Mouse (Mus musculus): ENCODE results near the gene Slc35a3. TPM values are rescaled to one million over a fixed set of nuclear protein-coding genes. Genes with fewer than 3 reads are reported as not detected.

Gene Slc35a3
- polyA plus RNA-seq, 1 experiment from 2014 or later: 11.1 TPM

GRCm38 (mm10) chr3:116718951-116719350, 6.3 kb upstream of the Slc35a3 start:
- Histone ChIP-seq H3K4me3 (no peak overlapping the region), H3K27me3 (ENCODE audit: low read depth, poor library complexity, severe bottlenecking) (peaks cover under 1% of the 10 kb centered on the region; the same call in 1 of the 2 replicates), H3K9me3 (replicated peaks) (no peaks in the 10 kb centered on the region), H3K36me3 (no peaks in the 10 kb centered on the region), H3K27ac (no peak overlapping the region), H3K4me1 (no peaks in the 10 kb centered on the region)
- WGBS: 46% methylated on average over 3 of the region's 3 CpGs
- DNase-seq (ENCODE audit: low spot score): no peak

GRCm38 (mm10) chr3:116713031-116713430, 400 bp upstream of the Slc35a3 start:
- Histone ChIP-seq H3K9me3 (replicated peaks) (no peaks in the 10 kb centered on the region), H3K27ac (no peak overlapping the region), H3K27me3 (ENCODE audit: low read depth, poor library complexity, severe bottlenecking) (peaks cover 7% of the 10 kb centered on the region; the same call in 1 of the 2 replicates), H3K4me3 (peak overlapping the region; percentile 98), H3K4me1 (peaks cover 18% of the 10 kb centered on the region), H3K36me3 (no peaks in the 10 kb centered on the region)
- WGBS: 27% methylated on average over 5 of the region's 5 CpGs
- DNase-seq (ENCODE audit: low spot score): no peak

GRCm38 (mm10) chr3:116711624-116712435, 801 bp downstream of the Slc35a3 start:
- Histone ChIP-seq H3K36me3 (no peaks in the 10 kb centered on the region), H3K27me3 (ENCODE audit: low read depth, poor library complexity, severe bottlenecking) (peaks cover 7% of the 10 kb centered on the region; the same call in 1 of the 2 replicates), H3K4me1 (peaks cover 18% of the 10 kb centered on the region), H3K27ac (peak overlapping the region; percentile 95), H3K9me3 (replicated peaks) (no peaks in the 10 kb centered on the region), H3K4me3 (peak overlapping the region; percentile 98)
- DNase-seq (ENCODE audit: low spot score): peak; percentile 82
- WGBS: under 1% methylated on average over 85 of the region's 85 CpGs

- DNase-seq (ENCODE audit: low spot score): no peak
- peaks cover 7% of the 10 kb centered on the region; the same call in 1 of the 2 replicates for H3K27me3 ChIP-seq (ENCODE audit: low read depth, poor library complexity, severe bottlenecking)
- peak overlapping the region; percentile 98 for H3K4me3 ChIP-seq
- H3K4me1 ChIP-seq: peaks cover 18% of the 10 kb centered on the region
- H3K9me3 ChIP-seq (replicated peaks): no peaks in the 10 kb centered on the region
- H3K27ac ChIP-seq: no peak overlapping the region
- WGBS: 55% methylated on average over 9 of the region's 9 CpGs
- 0 out of 2 replicates have a peak, but pooled peaks cover 4% of the 10 kb centered on the region for H3K36me3 ChIP-seq
Observed at GRCm38 (mm10) chr3:116710941-116711340, 1.7 kb downstream of the Slc35a3 start.

GRCm38 (mm10) chr3:116705637-116706204, 6.9 kb downstream of the Slc35a3 start:
- H3K4me3 ChIP-seq: no peak overlapping the region
- H3K4me1 ChIP-seq: peaks cover 4% of the 10 kb centered on the region
- H3K27ac ChIP-seq: no peak overlapping the region
- 94% methylated on average over 1 of the region's 1 CpGs for WGBS
- H3K9me3 ChIP-seq (replicated peaks): no peaks in the 10 kb centered on the region
- no peak for DNase-seq (ENCODE audit: low spot score)
- 0 out of 2 replicates have a peak, but pooled peaks cover 4% of the 10 kb centered on the region for H3K36me3 ChIP-seq
- no peaks in the 10 kb centered on the region for H3K27me3 ChIP-seq (ENCODE audit: low read depth, poor library complexity, severe bottlenecking)

- Histone ChIP-seq H3K27me3 (ENCODE audit: low read depth, poor library complexity, severe bottlenecking) (no peaks in the 10 kb centered on the region), H3K4me1 (no peaks in the 10 kb centered on the region), H3K36me3 (0 out of 2 replicates have a peak, but pooled peaks cover 4% of the 10 kb centered on the region), H3K9me3 (replicated peaks) (no peaks in the 10 kb centered on the region), H3K4me3 (no peak overlapping the region), H3K27ac (no peak overlapping the region)
- 92% methylated on average over 5 of the region's 5 CpGs for WGBS
- no peak for DNase-seq (ENCODE audit: low spot score)
Observed at GRCm38 (mm10) chr3:116703835-116704234, 8.8 kb downstream of the Slc35a3 start.

- 82% methylated on average over 1 of the region's 1 CpGs for WGBS
- no peaks in the 10 kb centered on the region for H3K27me3 ChIP-seq (ENCODE audit: low read depth, poor library complexity, severe bottlenecking)
- no peak overlapping the region for H3K4me3 ChIP-seq
Observed at GRCm38 (mm10) chr3:116702647-116703272, 9.9 kb downstream of the Slc35a3 start.

GRCm38 (mm10) chr3:116701601-116702000, 11.0 kb downstream of the Slc35a3 start:
- no peaks in the 10 kb centered on the region for H3K4me1 ChIP-seq
- 93% methylated on average over 4 of the region's 4 CpGs for WGBS
- H3K27me3 ChIP-seq (ENCODE audit: low read depth, poor library complexity, severe bottlenecking): no peaks in the 10 kb centered on the region
- H3K27ac ChIP-seq: no peak overlapping the region
- H3K9me3 ChIP-seq (replicated peaks): no peaks in the 10 kb centered on the region
- DNase-seq (ENCODE audit: low spot score): no peak
- 0 out of 2 replicates have a peak, but pooled peaks cover 3% of the 10 kb centered on the region for H3K36me3 ChIP-seq
- H3K4me3 ChIP-seq: no peak overlapping the region

More at GRCm38 (mm10) chr3:116702647-116703272, 9.9 kb downstream of the Slc35a3 start:
- no peaks in the 10 kb centered on the region for H3K9me3 ChIP-seq (replicated peaks)
- no peaks in the 10 kb centered on the region for H3K4me1 ChIP-seq
- no peak for DNase-seq (ENCODE audit: low spot score)
- H3K36me3 ChIP-seq: 0 out of 2 replicates have a peak, but pooled peaks cover 4% of the 10 kb centered on the region
- H3K27ac ChIP-seq: no peak overlapping the region

GRCm38 (mm10) chr3:116698786-116699185, 13.8 kb downstream of the Slc35a3 start:
- Histone ChIP-seq H3K4me1 (no peaks in the 10 kb centered on the region), H3K27me3 (ENCODE audit: low read depth, poor library complexity, severe bottlenecking) (no peaks in the 10 kb centered on the region), H3K4me3 (no peak overlapping the region), H3K9me3 (replicated peaks) (no peaks in the 10 kb centered on the region), H3K36me3 (peaks cover 3% of the 10 kb centered on the region; the same call in 1 of the 2 replicates), H3K27ac (no peak overlapping the region)
- WGBS: 84% methylated on average over 2 of the region's 2 CpGs
- no peak for DNase-seq (ENCODE audit: low spot score)

GRCm38 (mm10) chr3:116695666-116695985, 17.0 kb downstream of the Slc35a3 start:
- no peaks in the 10 kb centered on the region for H3K27me3 ChIP-seq (ENCODE audit: low read depth, poor library complexity, severe bottlenecking)
- H3K36me3 ChIP-seq: peaks cover 13% of the 10 kb centered on the region
- H3K4me1 ChIP-seq: no peaks in the 10 kb centered on the region
- no peaks in the 10 kb centered on the region for H3K9me3 ChIP-seq (replicated peaks)
- WGBS: 89% methylated on average over 2 of the region's 2 CpGs
- no peak for DNase-seq (ENCODE audit: low spot score)
- H3K27ac ChIP-seq: no peak overlapping the region
- H3K4me3 ChIP-seq: no peak overlapping the region

- Histone ChIP-seq H3K36me3 (peaks cover 13% of the 10 kb centered on the region), H3K27me3 (ENCODE audit: low read depth, poor library complexity, severe bottlenecking) (no peaks in the 10 kb centered on the region), H3K9me3 (replicated peaks) (no peaks in the 10 kb centered on the region), H3K4me1 (no peaks in the 10 kb centered on the region), H3K27ac (no peak overlapping the region), H3K4me3 (no peak overlapping the region)
- no peak for DNase-seq (ENCODE audit: low spot score)
- WGBS: 91% methylated on average over 8 of the region's 8 CpGs
Observed at GRCm38 (mm10) chr3:116694955-116695665, 17.5 kb downstream of the Slc35a3 start.

GRCm38 (mm10) chr3:116694312-116694711, 18.3 kb downstream of the Slc35a3 start:
- H3K4me1 ChIP-seq: no peaks in the 10 kb centered on the region
- no peak overlapping the region for H3K4me3 ChIP-seq
- no peak overlapping the region for H3K27ac ChIP-seq
- no peak for DNase-seq (ENCODE audit: low spot score)
- no peaks in the 10 kb centered on the region for H3K27me3 ChIP-seq (ENCODE audit: low read depth, poor library complexity, severe bottlenecking)
- peaks cover 13% of the 10 kb centered on the region for H3K36me3 ChIP-seq
- 94% methylated on average over 3 of the region's 3 CpGs for WGBS
- H3K9me3 ChIP-seq (replicated peaks): no peaks in the 10 kb centered on the region

All from limb, embryonic 10.5 days (tissue).